Mouse (Mus musculus) embryo, embryonic 9.5 days (tissue): Measurements from ENCODE around the gene Cdca4.

Source experiments
- DNase-seq: peaks from one replicate; pipeline ENCODE4 v3.0.0-alpha.2; 2017; ENCODE audit errors: extremely low spot score

Gene Cdca4

DNA sequence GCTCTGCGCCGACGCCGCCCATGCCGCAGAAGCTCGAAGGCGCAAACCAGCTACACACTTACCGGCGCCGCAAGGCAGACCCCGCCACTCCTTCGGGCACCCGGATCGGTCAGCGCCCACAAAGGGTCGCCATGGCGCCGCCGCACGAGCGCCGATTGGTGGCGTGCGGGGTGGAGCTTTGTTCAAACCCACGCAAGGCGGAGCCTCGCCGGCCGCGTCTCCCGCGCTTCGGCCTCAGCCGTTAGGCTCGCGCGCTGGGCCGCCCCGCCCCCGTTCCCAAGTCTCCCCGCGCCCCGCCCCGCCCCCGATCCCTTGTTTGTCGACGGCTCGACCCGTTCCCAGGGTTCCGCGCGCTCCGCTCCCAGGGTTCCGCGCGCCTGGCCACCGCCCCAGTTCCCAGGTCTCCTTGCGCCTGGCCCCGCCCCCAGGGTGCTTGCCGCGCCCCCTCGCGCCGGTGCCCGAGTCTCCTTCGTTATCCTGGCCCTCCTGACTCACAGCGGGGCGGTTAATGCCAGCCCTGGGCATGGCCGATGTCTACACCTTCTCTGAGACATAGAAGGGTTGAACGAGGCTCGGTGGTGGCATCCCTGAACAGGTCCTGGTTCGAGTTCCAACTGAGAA is at the start of gene Cdca4:
Gene Cdca4 (minus strand): TSS at position 180 of the 621 bp plus-strand sequence.
- peak; percentile 99 for DNase-seq

DNA sequence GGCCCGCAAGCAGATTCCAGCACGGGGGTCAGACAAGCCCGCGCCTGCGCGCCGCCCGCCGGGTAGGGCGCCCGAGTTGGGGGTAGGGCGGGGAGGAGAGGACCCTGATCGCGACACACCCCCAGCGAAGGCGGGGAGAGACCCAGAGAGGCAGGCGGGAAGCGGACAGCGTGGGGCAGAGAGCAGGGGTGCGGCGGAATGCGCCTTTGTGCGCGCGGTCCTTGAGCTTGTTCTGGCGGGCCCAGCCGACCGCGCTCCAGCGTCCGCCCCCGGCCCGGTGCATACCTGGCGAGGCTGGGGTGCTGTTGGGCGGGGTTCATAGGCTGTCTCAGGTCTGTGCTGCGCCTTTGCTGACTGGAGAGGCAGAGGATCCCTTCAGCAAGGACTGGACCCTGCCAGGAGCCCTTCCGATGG is 48.4 kb upstream of the Cdca4 start:
- no peak for DNase-seq

DNA sequence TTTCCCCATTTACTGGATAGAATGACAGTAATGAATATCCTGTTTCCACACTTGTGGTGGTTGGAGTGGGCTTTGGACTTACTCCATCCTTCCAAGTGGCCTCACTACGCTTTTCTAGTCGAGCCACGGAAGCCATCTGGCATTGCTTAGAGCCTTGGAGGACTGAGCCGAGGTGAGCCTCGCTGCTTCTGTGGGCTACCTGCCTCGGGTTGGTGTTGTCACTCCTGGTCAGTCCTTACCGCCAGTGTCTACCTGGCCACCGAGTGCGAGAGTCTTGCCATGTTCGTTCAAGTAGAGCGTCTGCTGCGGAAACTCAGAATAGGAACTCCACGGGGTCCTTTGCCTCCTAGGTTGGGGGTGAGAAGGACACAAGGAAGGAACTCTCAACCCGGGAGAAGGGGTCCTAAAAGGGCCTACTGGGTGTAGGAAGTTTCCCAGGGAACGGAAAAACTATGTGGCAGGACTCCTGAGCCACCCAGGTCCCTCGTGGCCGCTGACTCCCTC is 47.9 kb upstream of the Cdca4 start:
- no peak for DNase-seq

DNA sequence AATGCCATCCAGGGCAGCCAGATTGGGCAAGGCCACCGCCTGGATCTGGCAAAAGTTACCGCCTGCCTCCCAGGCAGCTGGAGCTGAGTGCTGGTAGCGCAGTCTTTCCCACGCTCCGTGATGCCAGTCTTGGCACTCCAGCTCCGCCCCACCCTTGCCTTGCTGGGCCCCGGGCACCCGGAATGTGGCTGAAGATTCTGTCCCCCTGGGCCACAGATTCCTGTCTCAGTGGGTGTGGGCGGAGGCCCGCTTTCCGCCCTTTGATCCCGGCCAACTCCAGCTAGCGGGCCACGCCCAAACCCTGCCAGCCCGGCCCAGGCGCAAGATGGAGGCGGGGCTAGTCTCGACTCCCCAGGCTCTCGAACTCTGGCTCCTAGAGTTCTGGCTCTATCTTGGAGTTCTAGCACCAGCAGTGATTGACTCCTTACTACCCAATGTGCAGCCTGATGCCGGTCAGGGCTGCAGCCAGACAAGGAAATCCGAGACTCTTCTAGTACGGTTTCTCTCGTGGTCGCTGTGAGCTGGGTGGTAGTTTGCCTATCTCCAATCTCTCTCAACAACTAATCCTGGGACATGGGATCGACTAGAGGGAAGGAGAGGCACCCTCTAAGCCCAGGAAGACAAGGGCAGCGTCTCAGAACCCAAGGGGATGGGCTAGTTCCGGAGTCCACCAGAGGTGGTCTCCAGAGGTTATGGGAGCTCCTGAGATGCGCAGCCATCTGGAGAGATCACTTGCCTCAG is 47.3 kb upstream of the Cdca4 start:
- peak; percentile 45 for DNase-seq

DNA sequence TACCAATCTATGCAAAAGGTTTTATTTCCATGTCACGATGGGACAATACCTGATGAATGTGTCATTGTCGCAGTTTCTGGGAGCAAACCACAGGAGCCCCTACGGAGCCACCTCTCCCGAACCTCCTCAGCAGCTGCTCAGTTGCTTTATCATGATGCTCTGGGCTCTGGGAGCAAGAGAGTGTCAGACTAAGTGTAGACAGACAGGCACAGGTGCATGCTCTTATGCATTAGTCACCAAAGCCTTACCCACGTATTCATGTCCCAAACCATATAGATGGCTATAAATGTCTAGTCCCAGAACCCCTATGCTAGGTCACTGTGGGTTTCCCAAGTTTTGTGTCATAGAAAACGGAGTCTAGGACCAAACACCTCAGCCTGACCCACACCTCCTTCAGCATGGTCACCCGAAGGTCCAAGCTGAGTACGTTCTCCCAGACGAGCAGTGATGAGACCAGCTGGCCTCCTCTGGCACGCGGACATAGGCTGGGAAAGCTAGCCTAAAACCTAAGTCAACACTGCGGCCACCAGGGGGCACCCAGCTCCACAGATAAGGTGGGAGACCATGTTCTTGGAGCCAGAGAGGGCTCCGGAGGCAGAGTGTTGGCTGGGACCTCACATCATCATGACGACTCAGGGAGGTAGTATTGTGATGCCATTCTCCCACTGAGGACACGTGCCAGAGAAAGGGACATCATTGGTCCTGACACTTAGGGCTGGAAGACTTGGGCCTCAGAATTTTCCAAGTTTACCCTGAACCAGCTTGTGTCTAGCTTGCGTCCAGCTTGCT is 46.2 kb upstream of the Cdca4 start:
- peak; percentile 82 for DNase-seq

DNA sequence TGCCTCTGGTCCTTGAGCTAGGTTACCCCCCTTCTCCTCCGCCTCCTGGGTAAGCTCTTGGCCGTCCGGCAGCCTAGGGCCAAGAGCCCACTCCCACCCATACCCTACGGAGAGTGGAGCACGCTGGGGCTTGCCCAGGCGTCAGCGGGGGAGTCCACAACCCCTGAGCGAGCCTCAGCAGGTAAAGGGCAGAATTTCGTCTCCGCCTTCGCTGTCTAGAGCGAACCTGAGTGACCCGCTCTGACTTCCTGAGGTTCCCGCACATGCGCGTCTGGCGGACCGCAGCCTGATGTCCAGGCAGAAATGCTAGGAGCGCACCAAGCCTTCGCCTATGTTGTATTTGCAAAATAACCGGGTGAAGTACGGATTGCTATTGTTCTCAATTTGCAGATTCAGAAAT is 45.0 kb upstream of the Cdca4 start:
- no peak for DNase-seq

DNA sequence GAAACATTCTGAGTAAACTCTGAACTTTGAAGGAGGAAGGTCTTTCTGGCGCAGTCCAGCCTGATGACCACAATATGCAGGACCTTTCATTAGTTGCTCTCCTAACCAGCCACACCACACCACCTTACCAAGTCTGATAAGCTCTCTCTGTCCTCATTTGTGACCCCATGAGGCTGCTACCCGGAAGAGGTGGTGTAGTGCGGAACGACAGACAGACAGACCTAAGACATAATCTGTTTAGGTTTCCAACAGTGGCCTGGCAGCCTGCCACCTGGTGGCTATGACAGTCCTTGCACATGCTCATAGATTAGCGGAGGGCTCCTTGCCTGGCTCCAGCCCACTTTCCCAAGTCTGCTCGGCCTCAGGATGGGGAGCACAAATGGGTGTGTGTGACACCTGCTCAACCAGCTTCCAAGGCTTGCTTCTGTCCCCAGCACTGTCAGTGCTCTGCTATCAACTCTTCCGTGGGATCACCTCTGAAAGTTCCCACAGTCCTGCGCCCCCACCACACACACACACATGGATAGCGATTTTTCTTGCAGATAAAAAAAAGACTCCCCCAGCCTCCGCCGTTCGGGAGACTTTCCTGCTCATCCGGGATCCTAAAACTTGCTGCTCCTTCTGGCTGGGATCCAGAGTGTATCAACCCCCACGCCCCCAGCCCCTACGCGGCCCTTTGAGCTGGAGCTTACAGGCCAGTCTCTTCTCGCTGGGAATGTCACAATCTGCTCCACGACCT is 44.4 kb upstream of the Cdca4 start:
- peak; percentile 66 for DNase-seq

DNA sequence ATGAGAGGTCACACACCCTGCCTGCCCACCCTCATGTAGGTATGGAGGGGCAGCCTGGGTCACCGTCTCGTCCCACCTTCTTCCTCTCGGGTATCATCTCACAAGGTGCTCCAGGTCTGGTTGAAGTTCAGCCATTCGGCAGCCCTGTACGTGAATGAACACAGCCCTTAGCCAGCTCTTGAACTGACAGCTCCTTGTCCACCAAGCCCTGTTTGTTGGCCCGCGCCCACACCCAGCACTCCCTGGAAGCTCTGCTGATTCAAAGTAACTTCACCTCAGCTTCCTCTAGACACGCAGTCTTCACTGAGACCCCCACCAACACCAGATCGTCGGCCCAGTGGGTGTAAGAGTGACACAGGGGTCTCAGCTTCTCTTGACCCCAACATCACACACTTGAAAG is 43.8 kb upstream of the Cdca4 start:
- no peak for DNase-seq

DNA sequence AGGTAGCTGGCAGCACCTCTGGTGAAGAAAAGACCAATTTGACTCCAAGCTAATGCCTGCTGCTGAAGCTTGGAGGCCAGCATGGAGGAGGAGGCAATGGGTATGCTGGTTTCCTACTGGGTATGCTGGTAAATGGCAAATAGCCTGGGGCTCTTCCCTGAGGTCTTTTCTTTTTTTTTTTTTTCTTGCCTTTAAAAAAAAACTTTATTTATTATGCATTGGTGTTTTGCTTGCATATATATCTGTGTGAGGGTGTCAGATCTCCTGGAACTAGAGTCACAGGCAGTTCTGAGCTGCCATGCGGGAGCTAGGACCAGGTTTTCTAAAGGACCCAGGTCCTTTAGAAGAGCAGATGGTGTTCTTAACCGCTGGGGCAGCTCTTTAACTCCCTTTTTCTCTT is 42.0 kb upstream of the Cdca4 start:
- no peak for DNase-seq

DNA sequence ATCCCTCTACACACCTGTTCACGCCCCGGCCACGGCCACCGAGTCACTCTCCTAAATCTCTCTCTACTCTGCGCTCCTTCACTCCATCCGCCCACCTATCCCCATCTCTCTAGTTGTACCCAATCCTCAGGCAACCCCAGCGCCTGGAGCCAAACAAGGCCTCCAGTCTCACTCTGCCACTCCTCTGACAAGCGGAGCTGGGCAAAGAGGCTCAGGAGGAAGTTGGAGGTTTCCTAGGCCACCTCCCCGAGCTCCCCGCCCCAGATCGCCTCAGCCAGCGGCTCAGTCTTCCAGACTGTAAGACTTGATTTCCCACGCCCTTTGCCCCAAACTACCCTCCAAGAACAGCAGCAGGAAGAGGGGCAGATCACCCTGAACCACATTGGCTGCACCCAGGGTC is 41.6 kb upstream of the Cdca4 start:
- no peak for DNase-seq

DNA sequence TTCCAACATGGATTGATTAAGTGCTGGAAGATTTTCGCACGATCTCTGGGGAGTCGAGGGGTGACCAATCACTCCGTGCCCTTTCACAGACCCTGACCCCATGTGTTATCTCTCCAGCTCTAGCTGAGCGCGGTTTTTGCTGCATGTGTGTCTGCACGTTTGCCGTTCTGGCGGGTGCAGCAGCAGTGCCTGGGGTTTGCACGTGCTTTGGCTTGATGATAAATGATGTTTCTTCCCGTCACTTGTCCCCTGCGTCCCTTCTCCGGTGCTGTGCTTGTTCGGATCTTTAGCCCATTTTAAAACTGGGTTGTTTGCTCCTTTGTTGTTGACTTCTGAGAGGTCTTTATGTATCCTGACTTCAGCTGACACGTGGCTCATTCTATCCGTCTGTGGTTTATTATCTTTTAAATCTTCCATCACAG is 40.6 kb upstream of the Cdca4 start:
- DNase-seq, result peak; percentile 53

DNA sequence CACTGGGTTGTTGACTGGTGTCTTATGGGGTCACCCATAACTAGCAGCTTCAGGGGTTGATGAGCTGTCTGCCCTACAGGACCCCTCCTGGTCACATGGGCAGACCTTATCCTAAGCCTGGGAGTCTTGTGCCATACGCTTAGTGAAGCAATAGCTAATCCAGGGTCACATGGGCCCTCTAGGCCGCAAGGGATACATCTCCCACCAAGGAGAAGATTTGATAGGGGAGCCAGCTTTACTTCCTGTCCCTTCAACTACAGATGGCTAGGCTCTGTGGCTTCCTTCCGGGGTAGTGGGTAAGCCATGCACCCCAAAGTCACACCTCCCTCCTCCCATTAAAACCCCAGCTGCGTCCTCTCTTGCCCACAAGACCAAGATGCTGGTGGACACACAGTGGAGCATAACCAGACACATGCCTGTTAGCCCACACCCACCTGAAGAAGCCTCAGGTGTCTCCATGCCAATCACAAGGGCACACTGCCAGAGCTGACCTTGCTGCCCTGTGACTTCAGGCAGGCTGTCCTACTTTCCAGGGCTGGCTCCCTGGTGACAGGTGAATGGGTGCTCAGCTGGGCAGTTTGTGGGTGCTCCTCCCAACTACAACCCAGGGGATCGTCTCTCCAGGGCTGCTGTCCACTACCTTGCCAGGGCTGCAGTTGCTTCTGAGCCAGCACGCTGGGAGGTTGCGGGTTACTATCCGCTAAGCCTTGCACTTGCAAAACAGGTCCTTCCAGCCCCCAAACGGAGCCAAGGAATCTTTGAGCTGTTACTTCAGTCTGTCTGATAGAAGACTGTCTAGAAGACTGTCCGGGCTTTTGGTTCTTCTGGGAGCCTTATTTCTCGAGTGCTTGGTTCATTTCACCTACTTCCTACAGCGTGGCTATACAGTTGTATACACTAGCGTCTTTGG is 39.2 kb upstream of the Cdca4 start, which contains the start of gene Gpr132:
Gene Gpr132 (minus strand): TSS at position 51 of the 910 bp plus-strand sequence.
- DNase-seq, result no peak

DNA sequence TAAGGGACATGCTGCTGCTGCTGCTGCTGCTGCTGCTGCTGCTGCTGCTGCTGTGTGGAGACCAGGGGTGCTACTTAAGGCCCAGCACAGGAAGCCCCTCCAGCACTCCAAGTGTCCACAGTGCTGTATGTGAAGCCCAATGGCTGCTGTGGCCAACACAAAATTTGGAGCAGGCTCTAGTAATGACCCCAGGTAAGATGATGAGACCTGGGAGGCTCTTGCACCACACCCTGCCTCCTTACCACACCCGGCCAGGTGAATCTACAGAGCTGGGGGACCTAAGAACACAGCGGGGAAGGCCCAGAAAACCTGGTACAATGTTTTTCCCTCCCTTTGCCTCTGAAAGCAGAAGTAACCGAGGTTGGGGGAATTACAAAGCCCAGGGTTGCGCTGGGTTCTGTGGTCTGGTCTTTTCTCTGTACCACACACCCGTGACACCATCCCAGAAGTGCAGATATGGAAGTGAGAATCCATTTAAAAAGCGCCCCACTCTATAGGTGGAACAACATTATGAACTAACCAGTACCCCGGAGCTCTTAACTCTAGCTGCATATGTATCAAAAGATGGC is 38.0 kb upstream of the Cdca4 start:
- DNase-seq, result no peak

DNA sequence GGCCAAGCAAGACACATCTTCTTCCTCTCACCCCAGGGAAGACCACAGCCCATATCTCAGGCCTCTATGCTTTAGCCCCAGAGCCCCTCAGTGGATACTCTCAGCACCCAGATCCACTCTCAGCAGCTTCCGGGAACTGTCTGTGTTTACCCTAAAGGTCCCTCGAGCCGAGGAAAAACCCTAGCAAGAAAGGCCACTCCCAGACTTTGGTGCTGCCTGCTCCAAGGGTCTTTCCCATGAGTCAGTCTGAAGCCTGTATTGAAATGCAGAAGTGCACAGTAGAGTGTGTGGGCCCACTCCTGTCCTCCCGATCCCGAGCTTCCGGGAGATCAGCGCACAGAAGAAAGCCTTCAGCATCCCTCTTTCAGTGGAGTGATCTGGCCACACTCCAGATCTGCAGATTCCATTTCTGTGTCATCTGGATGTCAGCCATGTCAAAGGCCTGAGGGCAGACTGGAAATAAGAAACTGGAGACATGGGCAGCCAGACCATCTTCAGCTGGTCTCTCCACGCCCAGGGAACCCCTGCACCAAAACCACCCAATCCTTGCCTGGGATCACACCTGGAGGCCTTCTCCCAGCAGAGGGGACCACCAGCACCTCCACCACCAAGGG is 37.4 kb upstream of the Cdca4 start:
- no peak for DNase-seq

DNA sequence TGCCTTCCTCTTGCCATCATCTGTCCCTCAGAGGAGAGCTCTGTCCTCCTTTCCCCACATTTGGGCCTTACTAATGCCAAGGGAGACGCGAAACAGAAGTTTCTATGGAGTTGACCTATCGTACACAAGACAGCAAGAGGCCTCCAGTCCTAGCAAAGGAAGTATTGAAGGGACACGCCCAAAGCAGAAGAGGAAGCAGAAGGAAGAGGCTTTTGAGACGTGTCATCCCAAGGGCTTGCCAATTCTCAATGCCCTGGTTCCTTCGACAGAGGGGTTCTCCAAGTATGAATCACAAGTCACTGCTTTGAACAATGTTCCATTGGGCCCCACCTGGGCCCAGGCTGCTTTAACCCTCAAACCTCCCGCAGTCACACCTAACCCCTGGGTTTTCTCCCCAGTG is 35.6 kb upstream of the Cdca4 start:
- DNase-seq, result no peak

DNA sequence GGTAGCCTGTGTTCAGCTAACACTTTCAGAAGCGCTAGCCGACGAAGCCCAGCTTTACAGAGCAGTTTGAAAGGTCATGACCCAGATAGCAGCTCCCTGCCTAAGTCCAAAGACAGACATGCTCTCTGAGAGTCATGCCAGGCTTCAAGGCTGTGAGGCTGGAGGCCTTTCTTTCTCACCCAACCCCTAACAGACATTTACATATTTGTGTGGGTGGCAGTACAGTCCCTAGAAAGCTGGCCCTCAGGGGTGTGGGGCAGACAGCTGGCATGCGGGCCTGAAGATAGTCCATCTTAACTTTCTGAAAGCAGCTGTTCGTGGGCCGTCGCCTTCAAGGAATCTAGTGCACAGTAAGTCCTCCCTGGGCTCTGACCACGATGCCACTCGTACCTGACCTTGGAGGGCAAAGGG is 32.7 kb upstream of the Cdca4 start:
- DNase-seq, result no peak

DNA sequence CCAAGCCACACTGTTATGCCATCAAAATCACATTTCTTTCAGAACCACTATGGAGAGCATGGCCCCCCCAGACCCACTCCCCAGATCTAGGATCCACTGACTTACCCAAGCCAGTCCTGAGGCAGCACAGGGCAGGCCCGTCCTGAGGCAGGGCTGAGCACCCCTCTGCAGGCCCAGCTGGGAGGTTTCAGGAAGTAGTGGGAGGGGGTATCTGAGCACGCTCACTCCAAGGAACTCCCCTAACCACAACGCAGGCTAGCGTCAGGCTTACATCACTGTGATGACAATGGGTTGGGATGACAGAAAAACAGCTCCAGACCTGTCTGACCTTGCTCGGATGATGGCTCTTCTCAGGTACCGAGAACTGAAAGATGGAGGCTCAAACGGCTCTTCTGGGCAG is 31.5 kb upstream of the Cdca4 start:
- DNase-seq, result no peak

DNA sequence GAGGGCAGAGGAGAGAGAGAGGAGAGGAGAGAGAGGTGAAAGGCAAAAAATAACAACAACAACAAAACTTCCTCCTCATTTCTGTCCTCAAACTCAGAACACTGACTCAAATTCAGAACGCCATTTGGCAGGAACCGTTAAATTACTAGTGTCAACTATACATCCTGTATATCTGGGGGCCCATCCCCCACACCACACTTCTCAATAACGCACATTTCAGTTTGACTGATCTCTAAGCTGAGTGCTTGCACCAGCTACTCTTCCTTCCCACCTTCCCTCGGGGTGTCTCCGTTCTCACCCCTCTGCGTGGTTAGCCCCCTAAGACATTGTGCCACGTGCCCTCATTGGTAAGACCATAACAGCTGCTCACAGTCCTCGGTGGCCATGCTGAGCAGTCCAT is 30.7 kb upstream of the Cdca4 start:
- DNase-seq, result no peak

DNA sequence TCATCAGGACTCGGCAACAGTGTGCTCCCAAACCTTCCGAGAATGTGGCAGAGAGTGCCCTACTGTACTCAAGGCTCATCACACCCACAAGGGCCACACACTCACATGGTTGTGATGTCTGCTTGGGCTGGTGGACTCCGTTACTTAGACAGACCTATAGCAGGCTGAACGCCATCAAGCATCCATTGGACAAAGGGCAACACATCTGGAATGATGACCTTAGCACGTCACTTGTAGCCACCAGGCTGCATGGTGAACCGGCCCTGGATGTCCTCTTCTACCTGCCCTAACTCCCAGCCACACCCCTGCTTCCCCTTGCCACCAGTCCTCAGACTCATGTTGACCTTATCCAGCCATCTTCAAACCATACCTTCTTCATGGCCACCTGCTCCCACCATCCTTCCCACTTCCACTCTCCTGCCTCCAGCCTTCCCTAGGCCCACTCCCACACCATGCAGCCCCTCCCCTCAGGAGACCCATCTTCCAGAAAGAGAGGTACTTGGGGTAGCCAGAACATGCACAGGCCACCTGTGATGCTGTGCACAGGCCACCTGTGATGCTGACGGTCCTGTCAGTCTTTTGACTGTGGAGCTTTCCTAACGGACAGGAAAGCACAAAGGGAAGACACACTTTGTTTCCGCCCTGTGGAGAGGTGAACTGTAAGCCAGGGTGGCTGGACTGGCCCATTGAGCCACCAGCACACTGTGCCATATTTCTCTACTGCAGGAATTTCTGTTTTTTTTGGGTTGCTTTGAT is 29.5 kb upstream of the Cdca4 start:
- DNase-seq, result no peak
